Mouse (Mus musculus): Measurements from ENCODE around the gene P2ry14.
"Not testable (repeated sequence)": the region's sequence is repeated elsewhere in the genome, so short reads cannot be mapped to it uniquely, and the experiment has no call there.

Gene P2ry14

GRCm38 (mm10) chr3:59104462-59104861, 49.0 kb downstream of the P2ry14 start:
- no peak for DNase-seq (ENCODE audit: low read depth)

GRCm38 (mm10) chr3:59102146-59102545, 51.3 kb downstream of the P2ry14 start:
- no peak for DNase-seq (ENCODE audit: low read depth)

GRCm38 (mm10) chr3:59101218-59101986, 52.0 kb downstream of the P2ry14 start, which contains the start of gene Gpr171:
Gpr171 (minus strand) TSS chr3:59101821.
- no peak for DNase-seq (ENCODE audit: low read depth)

- DNase-seq (ENCODE audit: low read depth) = no peak
Measured at GRCm38 (mm10) chr3:59098540-59098939, 54.9 kb downstream of the P2ry14 start.

- no peak for DNase-seq (ENCODE audit: low read depth)
Measured at GRCm38 (mm10) chr3:59097421-59097820, 56.0 kb downstream of the P2ry14 start.

- DNase-seq (ENCODE audit: low read depth) = no peak
Measured at GRCm38 (mm10) chr3:59092702-59093101, 60.7 kb downstream of the P2ry14 start.

GRCm38 (mm10) chr3:59080919-59081318, 72.5 kb downstream of the P2ry14 start:
- peak; percentile 60 for DNase-seq (ENCODE audit: low read depth)

GRCm38 (mm10) chr3:59080293-59080916, 73.0 kb downstream of the P2ry14 start:
- no peak for DNase-seq (ENCODE audit: low read depth)

- DNase-seq (ENCODE audit: low read depth) = peak; percentile 81
Measured at GRCm38 (mm10) chr3:59079327-59079726, 74.1 kb downstream of the P2ry14 start.

GRCm38 (mm10) chr3:59078585-59078984, 74.8 kb downstream of the P2ry14 start:
- DNase-seq (ENCODE audit: low read depth) = no peak

GRCm38 (mm10) chr3:59077278-59077677, 76.1 kb downstream of the P2ry14 start:
- no peak for DNase-seq (ENCODE audit: low read depth)

GRCm38 (mm10) chr3:59069071-59069470, 84.3 kb downstream of the P2ry14 start:
- not testable (repeated sequence) for DNase-seq (ENCODE audit: low read depth)

- no peak for DNase-seq (ENCODE audit: low read depth)
Measured at GRCm38 (mm10) chr3:59066558-59067294, 86.7 kb downstream of the P2ry14 start.

GRCm38 (mm10) chr3:59065937-59066336, 87.5 kb downstream of the P2ry14 start:
- no peak for DNase-seq (ENCODE audit: low read depth)

Measured in c-Kit-positive CD71-negative TER-119-negative erythroid progenitor cells, embryonic 14.5 days (primary cell).